7 mouse cellular contexts compared by ENCODE assay signal in genomic region chr1:131828297-131829126, GRCm38 (mm10). TPM values are rescaled to one million over a fixed set of nuclear protein-coding genes. Genes with fewer than 3 reads are reported as not detected.
DNase-seq lines count a peak whose midpoint lies in the region; ATAC-seq and TF ChIP-seq lines count a peak whose summit lies in the region.

No protein-coding gene starts in this region.

- ATAC-seq in hindbrain, embryonic 12.5 days (ENCODE audit: low FRiP score): peak; percentile 75
- peak; percentile 74 for ATAC-seq in lung, embryonic 14.5 days (ENCODE audit: insufficient read depth)

- peak overlapping the region; percentile 87 for H3K4me3 ChIP-seq in left cerebral cortex, adult 2 months
- H3K4me3 ChIP-seq in hindbrain, embryonic 12.5 days: peak overlapping the region; percentile 71
- H3K4me3 ChIP-seq in lung, embryonic 14.5 days (ENCODE audit: low read depth, low read length): peak overlapping the region; percentile 70

- peak overlapping the region; percentile 78 for H3K9ac ChIP-seq in hindbrain, embryonic 12.5 days
- peak overlapping the region; percentile 68 for H3K9ac ChIP-seq in lung, embryonic 14.5 days

- DNase-seq in left cerebral cortex, adult 2 months (ENCODE audit: extremely low spot score in 1 of 2, low spot score in 2 of 2): peak; percentile 29 to 36
- DNase-seq in left cerebral cortex, postnatal 36 days (ENCODE audit: low spot score in 2 of 2): no peak
- DNase-seq in MEL-GATA-1-ER (ENCODE audit: extremely low read depth, low read depth): peak; percentile 41
- DNase-seq in embryo, embryonic 10.5 days (ENCODE audit: low spot score): peak; percentile 68
- peak; percentile 65 for DNase-seq in lung, embryonic 14.5 days
- DNase-seq in splenic B cell, adult 2 months (ENCODE audit: low read depth, low spot score): peak; percentile 31

- H3K4me2 ChIP-seq in hindbrain, embryonic 12.5 days (replicated peaks): peak overlapping the region; percentile 70
- H3K4me2 ChIP-seq in lung, embryonic 14.5 days: peak overlapping the region; percentile 88

- peaks cover 33% of the 10 kb centered on the region for H3K4me1 ChIP-seq in hindbrain, embryonic 12.5 days
- H3K4me1 ChIP-seq in lung, embryonic 14.5 days (ENCODE audit: insufficient read depth): peaks cover 14% of the 10 kb centered on the region

- TF ChIP-seq CTCF in left cerebral cortex, adult 2 months (IDR thresholded peaks at IDR 0.05): no peak
- no peak for TF ChIP-seq CTCF in lung, embryonic 14.5 days (IDR thresholded peaks at IDR 0.05; ENCODE audit: low read depth)

- intact Hi-C loops in left cerebral cortex, adult 2 months (cut with DNase I): loop anchor here (1.0 kb wide), 1 partner anchor 82 kb away; the partner anchor contains the start of gene Nucks1
- intact Hi-C loops in left cerebral cortex, postnatal 36 days (cut with DNase I): loop anchor here (5.0 kb wide), 1 partner anchor 56 kb away; no protein-coding TSS in a partner anchor

- H3K27me3 ChIP-seq in hindbrain, embryonic 12.5 days: no peaks in the 10 kb centered on the region
- no peaks in the 10 kb centered on the region for H3K27me3 ChIP-seq in lung, embryonic 14.5 days (ENCODE audit: insufficient read depth, low read length)
- H3K27me3 ChIP-seq in splenic B cell, adult 2 months (ENCODE audit: control insufficient read depth, insufficient read depth, low read length, poor library complexity, severe bottlenecking): no peaks in the 10 kb centered on the region

- 1% methylated on average over 22 of the region's 22 CpGs for WGBS in hindbrain, embryonic 12.5 days
- WGBS in lung, embryonic 14.5 days: 2% methylated on average over 22 of the region's 22 CpGs

- H3K36me3 ChIP-seq in hindbrain, embryonic 12.5 days: peaks cover 5% of the 10 kb centered on the region; the same call in 1 of the 2 replicates
- H3K36me3 ChIP-seq in lung, embryonic 14.5 days (ENCODE audit: insufficient read depth): no peaks in the 10 kb centered on the region
- peaks cover 4% of the 10 kb centered on the region for H3K36me3 ChIP-seq in splenic B cell, adult 2 months (ENCODE audit: control insufficient read depth, insufficient read depth, low read length, poor library complexity, severe bottlenecking)

- no peaks in the 10 kb centered on the region for H3K9me3 ChIP-seq in hindbrain, embryonic 12.5 days (replicated peaks)
- no peaks in the 10 kb centered on the region for H3K9me3 ChIP-seq in lung, embryonic 14.5 days (ENCODE audit: low read depth, low read length)

- H3K27ac ChIP-seq in left cerebral cortex, adult 2 months: peak overlapping the region; percentile 94
- H3K27ac ChIP-seq in hindbrain, embryonic 12.5 days: peak overlapping the region; percentile 75; the same call in 1 of the 2 replicates
- peak overlapping the region; percentile 77 for H3K27ac ChIP-seq in lung, embryonic 14.5 days (ENCODE audit: low read depth)

RNA-seq across cellular contexts. Expression of gene Slc41a1, which starts 1.2 kb away (rescaled TPM):
- total RNA-seq in left cerebral cortex, adult 2 months (2021): 10 to 100 TPM; 42.6 to 46.8 TPM
- 10 to 100 TPM; 42.8 to 51.5 TPM for total RNA-seq in left cerebral cortex, postnatal 36 days (2021)
- 11.5 and 12.2 TPM in 2 replicates for polyA plus RNA-seq in hindbrain, embryonic 12.5 days (2016; fragmentation: Nextera tagmentation; extraction: Ambion mirVana)
- 10.3 and 11.4 TPM in 2 replicates for polyA plus RNA-seq in lung, embryonic 14.5 days (2014; fragmentation: Nextera tagmentation; extraction: Ambion mirVana)

RNA-seq across cellular contexts. Expression of gene Pm20d1, which starts 31.3 kb away (rescaled TPM):
- 1 to 10 TPM; 1.5 to 2.3 TPM for total RNA-seq in left cerebral cortex, adult 2 months (2021)
- total RNA-seq in left cerebral cortex, postnatal 36 days (2021): 1 to 10 TPM; 1.5 to 2.2 TPM
- 0.35 and 0.42 TPM in 2 replicates for polyA plus RNA-seq in hindbrain, embryonic 12.5 days (2016; fragmentation: Nextera tagmentation; extraction: Ambion mirVana)
- 0.08 and 0.50 TPM in 2 replicates for polyA plus RNA-seq in lung, embryonic 14.5 days (2014; fragmentation: Nextera tagmentation; extraction: Ambion mirVana)

RNA-seq across cellular contexts. Expression of gene Rab29, which starts 38.5 kb away (rescaled TPM):
- 1 to 10 TPM; 4.8 to 5.0 TPM for total RNA-seq in left cerebral cortex, adult 2 months (2021)
- total RNA-seq in left cerebral cortex, postnatal 36 days (2021): 1 to 10 TPM; 6.9 to 7.1 TPM
- 11.0 and 14.1 TPM in 2 replicates for polyA plus RNA-seq in hindbrain, embryonic 12.5 days (2016; fragmentation: Nextera tagmentation; extraction: Ambion mirVana)
- polyA plus RNA-seq in lung, embryonic 14.5 days (2014; fragmentation: Nextera tagmentation; extraction: Ambion mirVana): 13.8 and 14.6 TPM in 2 replicates

Comparison
In these comparisons a context has a peak if more than half of its experiments do, and no peak if none do; other contexts are left out.
1. DNase-seq: peak in left cerebral cortex, adult 2 months (2 of 2), MEL-GATA-1-ER (single experiment), embryo, embryonic 10.5 days (single experiment), lung, embryonic 14.5 days (single experiment) and splenic B cell, adult 2 months (single experiment); none in left cerebral cortex, postnatal 36 days (0 of 2).
2. Peak in every context shown above with its lines, with median percentiles within 50 percentile points of each other: H3K27ac ChIP-seq and H3K4me3 ChIP-seq.